Mouse (Mus musculus): ENCODE data around the gene Clmn. TPM values are rescaled to one million over a fixed set of nuclear protein-coding genes. Genes with fewer than 3 reads are reported as not detected.

The Clmn gene
- total and polyA plus RNA-seq, 3 experiments, result not detected

DNA sequence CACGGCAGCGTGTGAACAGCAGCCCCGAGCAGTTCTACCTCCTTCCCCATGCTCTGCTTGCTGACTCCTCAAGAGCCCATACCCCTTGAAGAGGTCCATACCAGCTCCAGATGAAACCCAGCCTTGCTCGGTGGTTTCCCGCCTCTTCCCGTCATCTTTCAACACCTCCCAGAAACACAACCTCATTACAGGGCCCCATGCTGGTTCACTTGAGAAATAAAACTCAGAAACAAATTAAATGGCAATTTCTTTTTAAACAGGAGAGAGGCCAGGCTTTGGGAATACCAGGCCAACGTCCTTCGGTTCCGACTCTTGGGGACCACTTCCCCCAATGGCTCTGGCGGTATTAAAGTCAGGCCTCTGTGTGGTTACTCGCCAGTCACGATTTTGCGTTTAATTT is 51.1 kb downstream of the Clmn start:
- Histone ChIP-seq H3K4me3 (ENCODE audit: control insufficient read depth in 1 of 2, insufficient read depth in 1 of 2, low read depth in 2 of 2, low read length in 2 of 2) (no peak overlapping the region), H3K36me3 (ENCODE audit: control insufficient read depth in 1 of 2, insufficient read depth in 2 of 2, low read length in 2 of 2) (no peaks in the 10 kb centered on the region), H3K9ac (ENCODE audit: control insufficient read depth, low read depth, low read length, poor library complexity, severe bottlenecking) (no peak overlapping the region), H3K9me3 (replicated peaks; ENCODE audit: insufficient read depth, low read length) (no peaks in the 10 kb centered on the region), H3K79me2 (ENCODE audit: control insufficient read depth, insufficient read depth, low read length, poor library complexity) (no peaks in the 10 kb centered on the region), H3K4me1 (ENCODE audit: control insufficient read depth in 1 of 2, insufficient read depth in 2 of 2, low read length in 2 of 2) (no peaks in the 10 kb centered on the region), H3K27ac (ENCODE audit: control insufficient read depth, low read depth, low read length) (no peak overlapping the region), H3K27me3 (ENCODE audit: control insufficient read depth in 1 of 2, insufficient read depth in 2 of 2, low read length in 2 of 2) (no peaks in the 10 kb centered on the region)
- DNase-seq (ENCODE audit: low read depth, low spot score), result no peak
- TF ChIP-seq E2F4 (IDR thresholded peaks at IDR 0.05; ENCODE audit: borderline replicate concordance, low read depth, low read length) (no peak), RAD21 (IDR thresholded peaks at IDR 0.05; ENCODE audit: low read depth, low read length) (no peak), SIN3A (IDR thresholded peaks at IDR 0.05; ENCODE audit: low read length) (no peak), KAT2A (conservative IDR thresholded peaks at IDR 0.05; ENCODE audit: low read depth, low read length) (no peak), BHLHE40 (IDR thresholded peaks at IDR 0.05; ENCODE audit: borderline replicate concordance, low read depth, low read length) (no peak), NELFE (IDR thresholded peaks at IDR 0.05; ENCODE audit: low read depth, low read length) (no peak), POLR2AphosphoS2 (IDR thresholded peaks at IDR 0.05; ENCODE audit: low read length) (no peak), ZMIZ1 (IDR thresholded peaks at IDR 0.05; ENCODE audit: low read depth, low read length) (no peak), TBP (IDR thresholded peaks at IDR 0.05; ENCODE audit: low read depth, low read length) (no peak), CTCF (IDR thresholded peaks at IDR 0.05 in 2 of 3, conservative IDR thresholded peaks at IDR 0.05 in 1 of 3; ENCODE audit: control insufficient read depth in 1 of 3, insufficient read depth in 1 of 3, low read depth in 2 of 3, low read length in 3 of 3, poor library complexity in 1 of 3, severe bottlenecking in 1 of 3) (no peak), MXI1 (IDR thresholded peaks at IDR 0.05; ENCODE audit: low read depth, low read length) (no peak), NRF1 (IDR thresholded peaks at IDR 0.05; ENCODE audit: insufficient read depth, low read depth, low read length, poor library complexity, severe bottlenecking) (no peak), MAFK (IDR thresholded peaks at IDR 0.05; ENCODE audit: borderline replicate concordance, low read depth, low read length) (no peak), USF2 (IDR thresholded peaks at IDR 0.05; ENCODE audit: borderline replicate concordance in 1 of 2, insufficient read depth in 1 of 2, low read depth in 1 of 2, low read length in 2 of 2) (no peak), ZNF384 (IDR thresholded peaks at IDR 0.05; ENCODE audit: low read depth, low read length) (no peak), USF1 (IDR thresholded peaks at IDR 0.05; ENCODE audit: low read depth, low read length) (no peak), TCF12 (IDR thresholded peaks at IDR 0.05; ENCODE audit: low read depth, low read length) (no peak), SMC3 (IDR thresholded peaks at IDR 0.05; ENCODE audit: low read depth, low read length) (no peak)

DNA sequence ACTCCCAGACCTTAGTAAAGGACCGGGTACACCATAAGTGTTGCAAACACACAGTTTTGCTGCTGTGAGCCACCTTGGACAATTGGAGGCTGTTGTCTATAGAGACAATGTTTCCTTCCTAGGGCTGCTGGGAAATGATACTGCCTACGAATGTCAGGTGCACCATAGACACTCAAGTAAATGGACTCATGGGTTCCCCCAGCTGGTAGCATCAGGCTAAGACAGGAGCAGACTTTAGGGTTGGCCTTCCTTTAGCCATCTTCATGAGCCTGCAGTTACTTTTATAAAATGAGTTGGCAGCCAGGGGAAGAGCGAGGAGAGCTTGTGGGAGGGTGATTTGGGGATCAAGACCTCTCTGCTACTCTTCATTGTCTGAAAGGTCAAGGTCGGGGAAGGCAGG is 52.2 kb downstream of the Clmn start:
- DNase-seq (ENCODE audit: low read depth, low spot score), result no peak
- Histone ChIP-seq H3K9ac (ENCODE audit: control insufficient read depth, low read depth, low read length, poor library complexity, severe bottlenecking) (no peak overlapping the region), H3K4me1 (ENCODE audit: control insufficient read depth in 1 of 2, insufficient read depth in 2 of 2, low read length in 2 of 2) (no peaks in the 10 kb centered on the region), H3K36me3 (ENCODE audit: control insufficient read depth in 1 of 2, insufficient read depth in 2 of 2, low read length in 2 of 2) (no peaks in the 10 kb centered on the region), H3K9me3 (replicated peaks; ENCODE audit: insufficient read depth, low read length) (no peaks in the 10 kb centered on the region), H3K27ac (ENCODE audit: control insufficient read depth, low read depth, low read length) (no peak overlapping the region), H3K4me3 (ENCODE audit: control insufficient read depth in 1 of 2, insufficient read depth in 1 of 2, low read depth in 2 of 2, low read length in 2 of 2) (no peak overlapping the region), H3K79me2 (ENCODE audit: control insufficient read depth, insufficient read depth, low read length, poor library complexity) (no peaks in the 10 kb centered on the region), H3K27me3 (ENCODE audit: control insufficient read depth in 1 of 2, insufficient read depth in 2 of 2, low read length in 2 of 2) (no peaks in the 10 kb centered on the region)
- no peak for TF ChIP-seq POLR2A (IDR thresholded peaks at IDR 0.05; ENCODE audit: control insufficient read depth in 1 of 2, insufficient read depth in 1 of 2, low read depth in 1 of 2, low read length in 2 of 2, poor library complexity in 1 of 2)
- no peak for TF ChIP-seq JUND (IDR thresholded peaks at IDR 0.05; ENCODE audit: low read depth, low read length)
- TF ChIP-seq SMC3 (IDR thresholded peaks at IDR 0.05; ENCODE audit: low read depth, low read length), result peak; percentile 51
- TF ChIP-seq CHD2 (IDR thresholded peaks at IDR 0.05; ENCODE audit: low read length), result no peak
- TF ChIP-seq ZC3H11A (IDR thresholded peaks at IDR 0.05; ENCODE audit: low read depth, low read length), result no peak
- TF ChIP-seq TAL1 (IDR thresholded peaks at IDR 0.05; ENCODE audit: low read length), result no peak
- TF ChIP-seq E2F4 (IDR thresholded peaks at IDR 0.05; ENCODE audit: borderline replicate concordance, low read depth, low read length), result no peak
- TF ChIP-seq MEF2A (IDR thresholded peaks at IDR 0.05; ENCODE audit: extremely low read depth, insufficient replicate concordance, low read depth, low read length, poor library complexity, severe bottlenecking), result no peak
- TF ChIP-seq CTCF (IDR thresholded peaks at IDR 0.05 in 2 of 3, conservative IDR thresholded peaks at IDR 0.05 in 1 of 3; ENCODE audit: control insufficient read depth in 1 of 3, insufficient read depth in 1 of 3, low read depth in 2 of 3, low read length in 3 of 3, poor library complexity in 1 of 3, severe bottlenecking in 1 of 3), result peak; percentile 14 to 41 (median 29); a peak in 5 of 6 replicates
- peak; percentile 10 for TF ChIP-seq RAD21 (IDR thresholded peaks at IDR 0.05; ENCODE audit: low read depth, low read length)
- no peak for TF ChIP-seq POLR2AphosphoS2 (IDR thresholded peaks at IDR 0.05; ENCODE audit: low read length)
- TF ChIP-seq EP300 (IDR thresholded peaks at IDR 0.05; ENCODE audit: low read depth in 1 of 2, low read length in 2 of 2), result no peak
- TF ChIP-seq MAZ (IDR thresholded peaks at IDR 0.05; ENCODE audit: low read depth, low read length), result no peak
- no peak for TF ChIP-seq RCOR1 (IDR thresholded peaks at IDR 0.05; ENCODE audit: low read depth, low read length)
- TF ChIP-seq TBP (IDR thresholded peaks at IDR 0.05; ENCODE audit: low read depth, low read length), result no peak
- TF ChIP-seq KAT2A (conservative IDR thresholded peaks at IDR 0.05; ENCODE audit: low read depth, low read length), result no peak
- TF ChIP-seq GATA1 (IDR thresholded peaks at IDR 0.05; ENCODE audit: low read depth, low read length), result no peak
- TF ChIP-seq MXI1 (IDR thresholded peaks at IDR 0.05; ENCODE audit: low read depth, low read length), result no peak
- no peak for TF ChIP-seq HCFC1 (IDR thresholded peaks at IDR 0.05; ENCODE audit: low read depth, low read length)
- no peak for TF ChIP-seq ZMIZ1 (IDR thresholded peaks at IDR 0.05; ENCODE audit: low read depth, low read length)
